Mouse (Mus musculus) regulatory T cell (primary cell): ENCODE measurements around the gene Fam20a.

Source experiments
- in situ Hi-C: fragments of 300-600 bp; cut with MboI, MseI; formaldehyde crosslinking; loops from one replicate; pipeline ENCODE4 v1.15.1; 2025; ENCODE audit warnings: high pct_unique_total_duplicates

The Fam20a gene

DNA sequence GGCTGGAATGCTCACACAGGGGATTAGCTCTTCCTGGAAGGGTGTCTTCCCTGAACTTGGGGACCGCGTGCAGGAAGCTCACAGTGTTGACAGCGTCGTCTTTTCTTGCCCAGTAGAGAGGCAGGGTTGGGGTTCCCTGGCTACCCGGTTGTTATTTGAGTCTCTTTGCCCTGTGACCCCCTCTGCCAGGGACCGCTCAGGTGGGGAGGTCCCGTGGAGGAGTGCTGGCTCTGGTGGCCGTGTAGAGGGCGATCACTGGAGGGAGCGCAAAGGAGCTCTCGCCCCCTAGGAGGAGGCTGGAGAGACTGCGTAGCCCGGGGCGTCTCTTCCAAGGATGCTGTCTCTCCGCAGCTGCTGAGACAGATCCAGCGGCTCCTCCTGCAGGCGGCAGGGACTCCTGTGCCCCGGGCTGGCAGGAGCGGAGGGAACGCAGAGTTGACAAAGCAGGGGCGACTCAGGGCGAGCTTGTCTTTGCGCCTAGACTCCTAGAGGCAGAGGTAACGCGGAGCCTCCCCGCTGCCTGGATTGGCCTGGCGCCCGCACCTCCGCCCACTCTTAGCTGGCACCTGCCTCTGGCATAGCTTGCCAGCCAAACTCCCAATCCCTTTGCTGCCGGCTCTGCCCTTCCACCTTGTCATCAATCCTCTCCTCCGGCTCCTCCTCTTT is at the start of gene Fam20a:
Gene Fam20a, minus strand, starts transcription at position 499 of the 666 bp plus-strand sequence.
- in situ Hi-C loops = no loop called here

- in situ Hi-C loops = no loop called here
Observed at GRCm38 (mm10) chr11:109771381-109771780, 49.3 kb upstream of the Fam20a start.

DNA sequence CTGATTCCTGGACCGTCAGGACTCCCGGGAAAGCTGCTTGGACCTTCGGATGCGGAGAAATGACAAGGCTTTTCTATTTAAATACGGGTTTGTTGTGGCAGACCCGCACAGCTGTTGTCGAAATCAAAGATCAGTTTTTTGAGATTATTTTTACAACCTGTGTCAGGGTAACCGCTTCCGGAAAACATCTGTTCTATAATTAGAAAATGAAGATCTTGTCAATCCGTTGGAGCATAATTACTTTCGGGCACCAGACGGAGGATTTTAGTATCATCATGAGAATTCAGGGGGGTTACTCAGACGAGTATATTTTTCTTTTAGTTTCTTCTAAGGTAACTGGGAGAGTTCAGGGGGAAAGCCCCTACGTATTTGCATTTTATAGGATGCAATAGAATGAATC is 48.1 kb upstream of the Fam20a start:
- in situ Hi-C loops = no loop called here

GRCm38 (mm10) chr11:109769091-109769490 is 47.0 kb upstream of the Fam20a start:
- in situ Hi-C loops = no loop called here

DNA sequence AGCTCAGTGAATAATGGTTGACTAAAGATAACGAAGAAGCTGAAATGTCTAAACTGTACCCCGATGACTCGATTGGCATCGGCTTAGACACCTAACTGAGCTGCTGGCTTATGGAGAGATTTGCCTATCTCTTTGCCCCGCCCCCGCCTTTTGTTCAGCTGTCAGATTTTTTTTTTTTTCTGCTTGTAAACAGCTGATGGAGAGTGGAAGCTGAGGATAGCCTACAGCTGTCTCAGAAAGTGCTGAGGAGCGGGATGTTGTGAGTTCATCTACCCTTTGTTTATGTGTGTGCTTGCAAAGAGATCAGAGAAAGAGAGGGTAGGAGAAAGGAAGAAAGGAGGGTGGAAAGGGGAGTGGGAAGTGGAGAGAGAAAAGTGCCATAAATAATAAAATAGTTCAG is 38.0 kb upstream of the Fam20a start:
- in situ Hi-C loops = no loop called here

- in situ Hi-C loops = no loop called here
Observed at GRCm38 (mm10) chr11:109758616-109759215, 36.6 kb upstream of the Fam20a start.

GRCm38 (mm10) chr11:109754105-109754602 is 32.1 kb upstream of the Fam20a start:
- in situ Hi-C loops = no loop called here

GRCm38 (mm10) chr11:109751636-109752603 is 29.8 kb upstream of the Fam20a start:
- in situ Hi-C loops = no loop called here

DNA sequence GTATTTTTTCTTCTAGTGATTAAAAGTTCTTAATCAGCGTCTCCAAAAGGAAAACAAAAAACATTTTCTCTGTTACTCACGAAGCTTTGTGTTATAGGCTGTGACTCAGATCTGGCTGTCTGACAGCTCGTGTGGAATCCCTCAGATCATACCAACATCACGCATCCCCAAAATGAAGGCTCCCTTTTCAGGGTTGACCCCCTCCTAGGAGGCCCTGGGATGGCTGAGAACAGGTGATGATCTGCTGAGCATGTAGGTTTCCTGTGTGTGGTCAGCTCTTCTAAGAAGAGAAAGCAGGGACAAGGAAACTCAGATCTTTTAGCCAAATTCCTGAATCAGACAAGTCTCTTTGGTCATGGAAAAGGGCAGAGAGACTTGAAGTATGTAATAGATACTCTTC is 23.1 kb upstream of the Fam20a start:
- in situ Hi-C loops = no loop called here

DNA sequence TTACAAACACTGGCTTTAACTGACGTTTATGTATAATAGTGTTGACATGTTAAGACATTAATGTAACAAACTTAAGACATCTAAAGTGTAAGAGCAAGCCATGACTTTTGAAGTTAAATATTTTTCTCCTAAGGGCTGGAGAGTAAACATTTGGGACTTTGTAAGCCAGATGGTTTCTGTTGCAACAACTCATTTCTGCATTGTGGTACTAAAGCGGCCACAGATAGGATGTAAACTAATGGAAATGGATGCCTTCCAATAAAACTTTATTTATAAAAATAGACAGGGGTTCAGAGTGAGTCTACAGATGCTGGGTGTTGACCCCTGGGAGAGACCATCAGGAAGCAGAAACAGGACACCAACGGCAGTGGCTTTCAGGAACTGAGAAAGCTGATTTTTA is 15.9 kb upstream of the Fam20a start:
- in situ Hi-C loops = no loop called here

GRCm38 (mm10) chr11:109736406-109736805 is 14.3 kb upstream of the Fam20a start:
- in situ Hi-C loops = no loop called here

GRCm38 (mm10) chr11:109734341-109734740 is 12.3 kb upstream of the Fam20a start:
- in situ Hi-C loops = no loop called here

GRCm38 (mm10) chr11:109732726-109733438 is 10.8 kb upstream of the Fam20a start:
- in situ Hi-C loops = no loop called here

DNA sequence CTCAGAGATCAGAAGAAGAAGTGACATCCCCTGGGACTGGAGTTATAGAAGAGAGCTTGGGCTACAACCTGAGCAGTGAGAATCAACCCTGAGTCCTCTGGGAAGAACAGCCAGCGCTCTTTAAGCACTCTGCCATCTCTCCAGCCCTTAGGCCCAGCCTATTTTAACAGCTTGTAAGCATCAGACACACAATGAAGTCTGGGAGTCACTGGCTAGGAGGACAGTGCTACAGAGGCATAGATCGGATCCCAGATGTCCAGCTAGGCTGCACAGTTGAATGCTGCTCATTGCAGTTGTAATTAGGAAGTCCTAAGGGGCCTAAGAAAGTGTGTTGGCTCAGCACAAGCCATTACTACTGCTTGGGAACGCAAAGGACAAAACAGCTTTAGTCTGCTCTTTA is 6.3 kb upstream of the Fam20a start:
- in situ Hi-C loops = no loop called here

GRCm38 (mm10) chr11:109722711-109723110 is 632 bp upstream of the Fam20a start:
- in situ Hi-C loops = no loop called here

DNA sequence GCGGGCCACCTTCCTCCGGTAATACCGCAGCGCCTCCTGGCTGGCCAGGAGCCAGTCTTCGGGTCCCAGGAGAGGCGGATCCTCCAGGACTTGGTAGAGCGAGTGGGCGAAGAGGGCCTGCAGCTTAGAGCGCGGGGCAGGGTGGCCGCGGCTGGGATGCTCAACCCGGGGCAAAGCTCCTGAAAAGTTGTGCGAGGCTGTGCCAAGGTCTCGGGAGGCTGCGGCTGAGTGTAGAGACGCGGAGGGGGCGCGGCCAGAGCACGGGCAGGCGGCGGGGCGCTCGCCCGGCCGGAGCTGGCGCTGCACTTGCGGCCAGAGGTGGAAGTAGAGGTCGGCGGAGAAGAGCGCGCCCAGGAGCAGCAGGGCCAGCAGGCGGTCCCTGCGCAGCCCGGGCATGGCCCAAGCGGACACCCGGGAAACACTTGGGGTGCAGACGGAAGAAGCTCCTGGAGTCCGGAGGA is 729 bp downstream of the Fam20a start:
- in situ Hi-C loops = no loop called here

DNA sequence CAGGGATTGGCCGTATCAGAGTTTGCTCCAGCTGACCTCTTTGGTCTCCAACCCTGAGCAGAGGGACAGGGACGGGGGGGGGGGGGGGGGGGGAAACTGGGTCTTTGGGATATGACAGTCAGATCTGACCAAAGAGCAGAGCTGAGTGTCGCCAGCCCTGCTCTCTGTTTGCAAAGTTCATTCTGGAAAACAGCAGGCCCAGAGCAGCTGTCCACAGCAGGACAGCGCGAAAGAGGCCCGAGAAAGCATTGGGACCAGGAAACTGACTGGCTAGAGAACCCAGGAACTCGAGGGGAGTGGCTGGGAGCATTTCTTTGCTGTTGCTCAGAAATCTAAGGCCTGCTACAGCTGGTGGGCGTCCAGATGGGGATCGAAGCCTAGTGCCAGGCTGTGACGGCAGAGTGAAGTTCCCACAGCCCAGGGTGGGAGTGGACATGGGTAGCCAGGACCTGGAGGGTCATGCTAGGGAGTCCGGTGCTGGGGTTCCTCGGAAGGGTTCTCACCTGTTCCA is 1.2 kb downstream of the Fam20a start:
- in situ Hi-C loops = no loop called here

DNA sequence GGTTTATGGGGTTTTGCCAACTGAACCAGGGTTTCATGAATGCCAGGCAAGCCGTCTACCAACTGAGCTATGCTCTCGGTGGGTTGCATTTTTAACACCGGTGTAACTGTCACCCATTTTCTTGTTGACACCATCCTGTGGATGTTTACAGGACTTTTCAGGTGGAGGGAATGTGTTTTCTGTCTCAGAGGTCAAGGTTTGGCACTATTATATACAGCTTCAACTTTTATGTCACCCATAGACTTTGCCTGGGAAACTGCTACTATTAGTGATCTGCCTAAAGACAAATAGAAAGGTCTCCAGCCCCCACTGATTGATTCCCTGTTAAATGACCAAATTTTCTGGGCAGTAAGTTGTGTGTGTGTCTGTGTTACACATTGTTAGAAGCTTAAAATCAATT is 2.7 kb downstream of the Fam20a start:
- in situ Hi-C loops = no loop called here

DNA sequence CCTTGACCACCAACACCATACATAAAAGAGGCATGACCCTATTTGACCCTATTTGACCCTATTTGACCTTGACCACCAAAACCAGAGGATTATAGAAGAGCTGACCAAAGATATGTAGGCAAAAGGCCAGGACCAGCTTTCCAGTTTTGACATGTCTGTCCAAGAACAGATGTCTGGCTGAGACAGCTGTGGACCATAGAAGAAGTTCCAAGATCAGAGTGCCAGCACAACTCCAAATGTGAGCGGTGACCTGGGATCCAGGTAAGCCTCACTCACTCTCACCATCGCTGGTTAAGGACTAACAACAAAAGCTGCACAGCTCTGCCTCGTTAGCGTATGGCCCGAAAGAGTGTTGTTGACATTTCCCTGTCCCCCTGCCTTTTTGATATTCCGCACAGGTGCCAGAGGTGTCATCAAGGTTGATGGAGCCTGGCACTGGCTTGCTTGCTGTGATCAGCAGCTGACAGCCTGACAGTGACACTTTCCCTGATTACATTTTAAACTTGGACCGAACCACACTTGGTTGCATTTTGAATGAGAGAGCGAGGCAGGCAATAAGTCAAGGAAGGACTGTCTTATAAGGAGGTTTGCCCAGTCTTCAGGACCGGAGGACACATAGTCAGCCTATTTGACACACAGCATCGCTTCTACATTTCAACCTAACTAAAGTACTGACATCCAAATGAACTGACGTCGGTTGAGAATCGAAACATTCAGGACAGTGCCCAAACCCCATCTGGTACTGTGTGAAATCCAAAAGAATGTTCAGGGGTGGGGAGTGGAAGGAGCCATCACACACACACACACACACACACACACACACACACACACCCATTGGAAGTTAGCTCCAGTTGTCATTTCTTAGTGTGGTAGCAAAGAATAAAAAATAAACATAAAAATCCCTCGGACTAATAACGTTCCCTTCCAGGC is 3.8 kb downstream of the Fam20a start:
- in situ Hi-C loops = no loop called here

DNA sequence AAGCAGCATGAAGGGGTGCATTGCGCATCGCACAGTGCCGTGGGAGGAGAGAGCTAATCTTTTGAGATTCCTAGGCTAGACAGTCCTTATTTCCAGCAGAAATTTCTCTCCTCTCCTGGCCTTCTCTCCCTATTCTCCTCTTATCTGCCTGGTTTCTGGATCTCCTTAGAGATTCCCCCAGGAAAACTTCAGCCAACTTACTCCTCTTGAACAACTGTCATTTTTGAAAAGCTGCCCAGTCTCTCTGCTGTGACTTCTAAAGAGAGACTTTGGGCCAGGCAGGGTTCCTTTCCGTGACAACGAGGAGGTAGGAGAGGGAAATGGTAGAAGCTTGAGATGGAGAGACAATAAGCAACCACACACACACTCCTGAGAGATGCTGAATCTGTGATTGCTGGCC is 4.6 kb downstream of the Fam20a start:
- in situ Hi-C loops = no loop called here
